Mouse (Mus musculus): ENCODE results near the gene Rph3a. TPM values are rescaled to one million over a fixed set of nuclear protein-coding genes. Genes with fewer than 3 reads are reported as not detected.

Gene Rph3a
- total and polyA plus RNA-seq, 3 experiments = not detected

DNA sequence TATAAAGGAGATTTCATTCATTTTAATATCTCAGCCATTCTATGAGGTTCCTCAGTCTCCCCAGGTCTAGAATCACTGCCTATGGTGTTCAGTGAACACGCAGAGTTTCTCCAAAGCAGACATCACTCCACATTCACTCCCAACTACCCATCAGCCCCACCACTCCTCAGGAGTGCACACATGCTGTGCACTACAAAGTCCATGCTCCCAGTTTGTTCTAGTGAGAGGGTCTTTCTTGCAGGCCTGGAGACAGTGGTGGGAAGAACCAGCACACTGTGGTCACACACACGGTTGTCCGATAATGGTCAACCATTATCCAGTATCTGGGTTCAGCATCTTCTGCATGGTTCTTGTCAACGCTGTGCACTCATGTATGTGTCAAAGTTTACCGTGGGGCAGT is 107.8 kb downstream of the Rph3a start:
- Histone ChIP-seq H3K4me1 (ENCODE audit: control insufficient read depth in 1 of 2, insufficient read depth in 2 of 2) (no peaks in the 10 kb centered on the region), H3K36me3 (replicated peaks in 1 of 2; ENCODE audit: control insufficient read depth in 1 of 2, insufficient read depth in 1 of 2, low read length in 1 of 2) (no peaks in the 10 kb centered on the region), H3K4me2 (ENCODE audit: insufficient read depth, low read depth, poor library complexity, severe bottlenecking) (no peak overlapping the region), H3K4me3 (replicated peaks in 1 of 3; ENCODE audit: low read depth in 2 of 3, low read length in 2 of 3, poor library complexity in 1 of 3) (no peak overlapping the region), H3K9me3 (replicated peaks; ENCODE audit: low read length) (no peaks in the 10 kb centered on the region), H3K79me2 (replicated peaks; ENCODE audit: control insufficient read depth, extremely low read depth, insufficient read depth, poor library complexity, severe bottlenecking) (no peaks in the 10 kb centered on the region), H3K27me3 (replicated peaks) (peaks cover 17% of the 10 kb centered on the region), H3K27ac (ENCODE audit: insufficient read depth, low read depth) (no peak overlapping the region), H3K9ac (ENCODE audit: insufficient read depth, low read depth) (no peak overlapping the region)
- in situ Hi-C loops (cut with MboI; ENCODE audit: low pct_ligation_motif_present, low pct_unique_long_range_greater_than_20kb, low sequenced_read_pairs) (no loop called here), dilution Hi-C loops (cut with MboI; ENCODE audit: extremely low pct_ligation_motif_present, extremely low pct_unique_long_range_greater_than_20kb, low sequenced_read_pairs) (no loop called here)
- no peak for TF ChIP-seq ZKSCAN1 (IDR thresholded peaks at IDR 0.05; ENCODE audit: borderline replicate concordance, low read depth, low read length)
- no peak for TF ChIP-seq MAX (IDR thresholded peaks at IDR 0.05; ENCODE audit: low read length)
- no peak for TF ChIP-seq SIN3A (IDR thresholded peaks at IDR 0.05; ENCODE audit: low read length)
- DNase-seq (ENCODE audit: extremely low read depth) = no peak

DNA sequence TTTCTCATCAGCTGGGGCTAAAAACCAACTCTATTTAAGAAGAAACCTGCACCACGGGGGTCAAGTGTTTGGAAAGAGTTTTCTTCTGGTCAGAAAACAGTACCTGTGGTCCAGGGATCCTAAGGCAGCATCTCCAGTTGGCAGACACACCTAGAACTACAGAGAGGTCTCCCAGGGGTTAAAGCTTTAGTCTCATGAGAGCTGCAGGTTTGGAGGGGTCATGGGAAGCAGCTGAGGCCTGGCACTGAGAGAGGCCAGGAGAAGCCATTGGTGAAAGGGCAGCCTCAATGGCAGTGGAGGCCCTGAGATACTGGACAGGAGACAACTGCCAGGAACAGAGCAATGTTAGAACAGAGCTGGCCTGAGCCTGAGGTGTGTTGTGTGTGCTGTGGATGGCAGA is 109.2 kb downstream of the Rph3a start:
- TF ChIP-seq ELF1 (IDR thresholded peaks at IDR 0.05; ENCODE audit: low read depth, low read length) = no peak
- TF ChIP-seq UBTF (IDR thresholded peaks at IDR 0.05; ENCODE audit: low read depth, low read length) = no peak
- TF ChIP-seq CTCF (conservative IDR thresholded peaks at IDR 0.05 in 1 of 2, IDR thresholded peaks at IDR 0.05 in 1 of 2; ENCODE audit: low read depth in 2 of 2, low read length in 2 of 2) = no peak
- TF ChIP-seq HCFC1 (IDR thresholded peaks at IDR 0.05; ENCODE audit: low read depth, low read length) = no peak
- TF ChIP-seq TCF12 (IDR thresholded peaks at IDR 0.05; ENCODE audit: low read depth, low read length) = no peak
- no peak for TF ChIP-seq MAFK (IDR thresholded peaks at IDR 0.05; ENCODE audit: insufficient replicate concordance, low read length)
- no peak for TF ChIP-seq NRF1 (IDR thresholded peaks at IDR 0.05; ENCODE audit: low read depth, low read length)
- TF ChIP-seq RCOR1 (conservative IDR thresholded peaks at IDR 0.05; ENCODE audit: low read depth, low read length) = no peak
- TF ChIP-seq RAD21 (IDR thresholded peaks at IDR 0.05; ENCODE audit: low read depth, low read length) = no peak

DNA sequence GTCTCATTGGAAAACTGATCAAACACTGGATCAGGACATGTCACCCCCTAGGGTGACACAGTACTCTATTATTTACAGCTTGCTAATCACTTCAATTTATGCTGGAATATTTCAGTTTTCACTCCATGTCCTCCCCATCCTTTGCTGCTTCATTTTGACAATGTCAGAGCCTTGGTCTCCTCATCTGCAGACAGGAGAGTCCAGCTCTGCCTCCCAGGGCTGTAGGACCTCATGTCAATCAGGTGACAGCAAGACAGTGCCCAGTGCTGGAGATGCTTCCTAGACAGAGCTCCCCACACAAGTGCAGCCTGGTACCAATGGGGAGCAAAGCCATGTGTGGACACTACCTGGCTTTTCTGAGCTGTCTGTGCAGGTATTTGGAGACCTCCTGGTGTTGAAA is 111.2 kb downstream of the Rph3a start:
- dilution Hi-C loops (cut with MboI; ENCODE audit: extremely low pct_ligation_motif_present, extremely low pct_unique_long_range_greater_than_20kb, low sequenced_read_pairs) = no loop called here
- H3K9ac ChIP-seq (ENCODE audit: insufficient read depth, low read depth) = no peak overlapping the region
- H3K36me3 ChIP-seq (replicated peaks in 1 of 2; ENCODE audit: control insufficient read depth in 1 of 2, insufficient read depth in 1 of 2, low read length in 1 of 2) = no peaks in the 10 kb centered on the region
- H3K27ac ChIP-seq (ENCODE audit: insufficient read depth, low read depth) = no peak overlapping the region
- DNase-seq (ENCODE audit: extremely low read depth) = no peak
- in situ Hi-C loops (cut with MboI; ENCODE audit: low pct_ligation_motif_present, low pct_unique_long_range_greater_than_20kb, low sequenced_read_pairs) = no loop called here
- no peak overlapping the region for H3K4me2 ChIP-seq (ENCODE audit: insufficient read depth, low read depth, poor library complexity, severe bottlenecking)
- no peaks in the 10 kb centered on the region for H3K4me1 ChIP-seq (ENCODE audit: control insufficient read depth in 1 of 2, insufficient read depth in 2 of 2)
- no peaks in the 10 kb centered on the region for H3K79me2 ChIP-seq (replicated peaks; ENCODE audit: control insufficient read depth, extremely low read depth, insufficient read depth, poor library complexity, severe bottlenecking)
- no peak for TF ChIP-seq ETS1 (conservative IDR thresholded peaks at IDR 0.05; ENCODE audit: low read depth, low read length)
- TF ChIP-seq TBP (conservative IDR thresholded peaks at IDR 0.05; ENCODE audit: low read depth, low read length) = no peak
- TF ChIP-seq ZMIZ1 (IDR thresholded peaks at IDR 0.05; ENCODE audit: low read depth, low read length) = no peak
- TF ChIP-seq CHD2 (IDR thresholded peaks at IDR 0.05; ENCODE audit: low read length) = no peak
- TF ChIP-seq SIN3A (IDR thresholded peaks at IDR 0.05; ENCODE audit: low read length) = no peak
- no peak for TF ChIP-seq USF1 (IDR thresholded peaks at IDR 0.05; ENCODE audit: low read depth, low read length)
- TF ChIP-seq EP300 (IDR thresholded peaks at IDR 0.05; ENCODE audit: low read length) = no peak
- TF ChIP-seq USF2 (conservative IDR thresholded peaks at IDR 0.05; ENCODE audit: low read depth, low read length) = no peak
- no peak for TF ChIP-seq HCFC1 (IDR thresholded peaks at IDR 0.05; ENCODE audit: low read depth, low read length)
- no peak for TF ChIP-seq GABPA (IDR thresholded peaks at IDR 0.05; ENCODE audit: insufficient replicate concordance, low read depth, low read length)
- TF ChIP-seq MAZ (IDR thresholded peaks at IDR 0.05; ENCODE audit: low read depth, low read length) = no peak
- no peak for TF ChIP-seq POLR2A (IDR thresholded peaks at IDR 0.05; ENCODE audit: low read depth, low read length)
- TF ChIP-seq CHD1 (IDR thresholded peaks at IDR 0.05; ENCODE audit: low read depth, low read length) = no peak
- TF ChIP-seq CTCF (conservative IDR thresholded peaks at IDR 0.05 in 1 of 2, IDR thresholded peaks at IDR 0.05 in 1 of 2; ENCODE audit: low read depth in 2 of 2, low read length in 2 of 2) = no peak
- H3K4me3 ChIP-seq (replicated peaks in 1 of 3; ENCODE audit: low read depth in 2 of 3, low read length in 2 of 3, poor library complexity in 1 of 3) = no peak overlapping the region
- H3K27me3 ChIP-seq (replicated peaks) = peaks cover 11% of the 10 kb centered on the region
- H3K9me3 ChIP-seq (replicated peaks; ENCODE audit: low read length) = no peaks in the 10 kb centered on the region

More for the DNA sequence above, 109.2 kb downstream of the Rph3a start:
- peaks cover 11% of the 10 kb centered on the region for H3K27me3 ChIP-seq (replicated peaks)
- no peaks in the 10 kb centered on the region for H3K36me3 ChIP-seq (replicated peaks in 1 of 2; ENCODE audit: control insufficient read depth in 1 of 2, insufficient read depth in 1 of 2, low read length in 1 of 2)
- in situ Hi-C loops (cut with MboI; ENCODE audit: low pct_ligation_motif_present, low pct_unique_long_range_greater_than_20kb, low sequenced_read_pairs) = no loop called here
- H3K4me2 ChIP-seq (ENCODE audit: insufficient read depth, low read depth, poor library complexity, severe bottlenecking) = no peak overlapping the region
- no peaks in the 10 kb centered on the region for H3K9me3 ChIP-seq (replicated peaks; ENCODE audit: low read length)
- dilution Hi-C loops (cut with MboI; ENCODE audit: extremely low pct_ligation_motif_present, extremely low pct_unique_long_range_greater_than_20kb, low sequenced_read_pairs) = no loop called here
- no peak for DNase-seq (ENCODE audit: extremely low read depth)
- no peaks in the 10 kb centered on the region for H3K4me1 ChIP-seq (ENCODE audit: control insufficient read depth in 1 of 2, insufficient read depth in 2 of 2)
- H3K4me3 ChIP-seq (replicated peaks in 1 of 3; ENCODE audit: low read depth in 2 of 3, low read length in 2 of 3, poor library complexity in 1 of 3) = no peak overlapping the region
- no peak overlapping the region for H3K27ac ChIP-seq (ENCODE audit: insufficient read depth, low read depth)
- no peaks in the 10 kb centered on the region for H3K79me2 ChIP-seq (replicated peaks; ENCODE audit: control insufficient read depth, extremely low read depth, insufficient read depth, poor library complexity, severe bottlenecking)
- no peak overlapping the region for H3K9ac ChIP-seq (ENCODE audit: insufficient read depth, low read depth)

All from CH12.LX (cell line).